Mouse (Mus musculus) layer of hippocampus, adult 2 months (tissue): Measurements from ENCODE around the gene Hrct1. TPM values are rescaled to one million over a fixed set of nuclear protein-coding genes. Genes with fewer than 3 reads are reported as not detected.
A peak's percentile ranks its signal among the peaks of the same experiment; 100 is the strongest.

Source experiments
- DNase-seq, 2 experiments: peaks; one replicate each; pipeline ENCODE4 v3.0.0; 2022; ENCODE audit warnings: low spot score in 2 of 2
- H3K27ac ChIP-seq: fragments of 200-600 bp; 2 replicates; pipeline ENCODE4 v1.8.1; 2022
- H3K4me3 ChIP-seq: fragments of 200-600 bp; 2 replicates; pipeline ENCODE4 v1.8.1; 2022; ENCODE audit warnings: mild to moderate bottlenecking
- CTCF ChIP-seq: fragments of 200-600 bp; conservative IDR thresholded peaks from 2 replicates; pipeline ENCODE4 v1.8.1; 2022; ENCODE audit warnings: antibody characterized with exemption, mild to moderate bottlenecking, moderate library complexity
- total RNA-seq, 2 experiments: library from RNA; stranded (reverse); gene quantifications; 2 replicates each; pipeline ENCODE4 v1.2.3; 2021

The Hrct1 gene
- total RNA-seq, 2 experiments from 2014 or later, result 0.39 to 1.2 TPM

GRCm38 (mm10) chr4:43732171-43732570 lies 5.2 kb downstream of the Hrct1 start:
- TF ChIP-seq CTCF, result no peak
- peak overlapping the region; percentile 36; the same call in 1 of the 2 replicates for H3K27ac ChIP-seq
- no peak for DNase-seq
- H3K4me3 ChIP-seq, result no peak overlapping the region

- no peak for DNase-seq
- Histone ChIP-seq H3K27ac (no peak overlapping the region), H3K4me3 (no peak overlapping the region)
- no peak for TF ChIP-seq CTCF
Observed at GRCm38 (mm10) chr4:43733186-43733585, 6.2 kb downstream of the Hrct1 start.

- no peak for TF ChIP-seq CTCF
- DNase-seq, result no peak
- no peak overlapping the region for H3K4me3 ChIP-seq
Observed at GRCm38 (mm10) chr4:43737144-43737543, 10.2 kb downstream of the Hrct1 start.

GRCm38 (mm10) chr4:43738989-43739674 lies 12.1 kb downstream of the Hrct1 start:
- Histone ChIP-seq H3K27ac (no peak overlapping the region), H3K4me3 (no peak overlapping the region)
- DNase-seq, result no peak
- TF ChIP-seq CTCF, result no peak

More at GRCm38 (mm10) chr4:43737144-43737543, 10.2 kb downstream of the Hrct1 start:
- no peak overlapping the region for H3K27ac ChIP-seq

GRCm38 (mm10) chr4:43741526-43741925 lies 14.5 kb downstream of the Hrct1 start:
- Histone ChIP-seq H3K4me3 (no peak overlapping the region), H3K27ac (no peak overlapping the region)
- DNase-seq, result no peak
- TF ChIP-seq CTCF, result no peak

- H3K27ac ChIP-seq, result no peak overlapping the region
- DNase-seq, result no peak
- H3K4me3 ChIP-seq, result no peak overlapping the region
- TF ChIP-seq CTCF, result no peak
Observed at GRCm38 (mm10) chr4:43742637-43743036, 15.6 kb downstream of the Hrct1 start.

GRCm38 (mm10) chr4:43743099-43743498 lies 16.1 kb downstream of the Hrct1 start:
- peak; percentile 73 for TF ChIP-seq CTCF
- Histone ChIP-seq H3K4me3 (no peak overlapping the region), H3K27ac (no peak overlapping the region)
- DNase-seq, result no peak

GRCm38 (mm10) chr4:43745187-43745586 lies 18.2 kb downstream of the Hrct1 start:
- TF ChIP-seq CTCF, result peak; percentile 92
- no peak overlapping the region for H3K4me3 ChIP-seq
- no peak overlapping the region for H3K27ac ChIP-seq
- DNase-seq, result no peak

GRCm38 (mm10) chr4:43757213-43757612 lies 30.2 kb downstream of the Hrct1 start:
- TF ChIP-seq CTCF, result no peak
- no peak overlapping the region for H3K4me3 ChIP-seq
- H3K27ac ChIP-seq, result no peak overlapping the region
- no peak for DNase-seq

GRCm38 (mm10) chr4:43759571-43760418 lies 32.8 kb downstream of the Hrct1 start:
- TF ChIP-seq CTCF, result no peak
- H3K4me3 ChIP-seq, result no peak overlapping the region
- peak overlapping the region; percentile 79 for H3K27ac ChIP-seq
- peak; percentile 21 to 46 for DNase-seq

- H3K4me3 ChIP-seq, result no peak overlapping the region
- peak in 1 of 2 experiments; percentile 47 for DNase-seq
- peak overlapping the region; percentile 79 for H3K27ac ChIP-seq
- TF ChIP-seq CTCF, result peak; percentile 78
Observed at GRCm38 (mm10) chr4:43760460-43760859, 33.5 kb downstream of the Hrct1 start.

- no peak for DNase-seq
- TF ChIP-seq CTCF, result peak; percentile 33; the same call in 1 of the 2 replicates
- Histone ChIP-seq H3K27ac (no peak overlapping the region), H3K4me3 (no peak overlapping the region)
Observed at GRCm38 (mm10) chr4:43761336-43761735, 34.3 kb downstream of the Hrct1 start.

GRCm38 (mm10) chr4:43763410-43763809 lies 36.4 kb downstream of the Hrct1 start:
- Histone ChIP-seq H3K4me3 (peak overlapping the region; percentile 34; the same call in 1 of the 2 replicates), H3K27ac (no peak overlapping the region)
- TF ChIP-seq CTCF, result peak; percentile 93
- peak; percentile 34 to 67 for DNase-seq

GRCm38 (mm10) chr4:43768341-43768740 lies 41.4 kb downstream of the Hrct1 start:
- no peak for TF ChIP-seq CTCF
- no peak for DNase-seq
- no peak overlapping the region for H3K4me3 ChIP-seq
- no peak overlapping the region for H3K27ac ChIP-seq
